Mouse (Mus musculus): ENCODE results near the gene Tmem191c.

- TF ChIP-seq POLR2A (IDR thresholded peaks at IDR 0.05; ENCODE audit: borderline replicate concordance, control insufficient read depth, low read depth, low read length): no peak
- no peak for TF ChIP-seq CTCF (IDR thresholded peaks at IDR 0.05; ENCODE audit: control insufficient read depth, insufficient read depth, low read length)
These were observed 7.9 kb upstream of the Tmem191c start for GRCm38 (mm10) chr16:17267937-17268336.
